Mouse (Mus musculus): Measurements from ENCODE around the gene Exosc1. TPM values are rescaled to one million over a fixed set of nuclear protein-coding genes. Genes with fewer than 3 reads are reported as not detected.
"Not testable (repeated sequence)": the region's sequence is repeated elsewhere in the genome, so short reads cannot be mapped to it uniquely, and the experiment has no call there.

The Exosc1 gene
- total and polyA plus RNA-seq, 3 experiments, result 56.6 to 109 (median 68.6) TPM

GRCm38 (mm10) chr19:41915294-41915693 is 17.9 kb downstream of the Exosc1 start:
- H3K9ac ChIP-seq (ENCODE audit: insufficient read depth, low read depth), result no peak overlapping the region
- in situ Hi-C loops (cut with MboI; ENCODE audit: low pct_ligation_motif_present, low pct_unique_long_range_greater_than_20kb, low sequenced_read_pairs) (no loop called here), dilution Hi-C loops (cut with MboI; ENCODE audit: extremely low pct_ligation_motif_present, extremely low pct_unique_long_range_greater_than_20kb, low sequenced_read_pairs) (no loop called here)
- no peak overlapping the region for H3K27ac ChIP-seq (ENCODE audit: insufficient read depth, low read depth)
- H3K27me3 ChIP-seq (replicated peaks), result no peaks in the 10 kb centered on the region
- no peaks in the 10 kb centered on the region for H3K9me3 ChIP-seq (replicated peaks; ENCODE audit: low read length)
- peaks cover 41 to 55% of the 10 kb centered on the region in 2 experiments for H3K36me3 ChIP-seq (replicated peaks in 1 of 2; ENCODE audit: control insufficient read depth in 1 of 2, insufficient read depth in 1 of 2, low read length in 1 of 2)
- peaks cover 42% of the 10 kb centered on the region for H3K79me2 ChIP-seq (replicated peaks; ENCODE audit: control insufficient read depth, extremely low read depth, insufficient read depth, poor library complexity, severe bottlenecking)
- no peak for TF ChIP-seq ETS1 (conservative IDR thresholded peaks at IDR 0.05; ENCODE audit: low read depth, low read length)
- TF ChIP-seq ZMIZ1 (IDR thresholded peaks at IDR 0.05; ENCODE audit: low read depth, low read length), result no peak
- no peak for TF ChIP-seq POLR2A (IDR thresholded peaks at IDR 0.05; ENCODE audit: low read depth, low read length)
- no peak for TF ChIP-seq CHD1 (IDR thresholded peaks at IDR 0.05; ENCODE audit: low read depth, low read length)
- TF ChIP-seq USF1 (IDR thresholded peaks at IDR 0.05; ENCODE audit: low read depth, low read length), result no peak
- no peak for TF ChIP-seq PAX5 (IDR thresholded peaks at IDR 0.05; ENCODE audit: low read length)
- TF ChIP-seq ZKSCAN1 (IDR thresholded peaks at IDR 0.05; ENCODE audit: borderline replicate concordance, low read depth, low read length), result no peak
- no peak overlapping the region for H3K4me3 ChIP-seq (replicated peaks in 1 of 3; ENCODE audit: low read depth in 2 of 3, low read length in 2 of 3, poor library complexity in 1 of 3)
- DNase-seq (ENCODE audit: extremely low read depth), result no peak
- H3K4me2 ChIP-seq (ENCODE audit: insufficient read depth, low read depth, poor library complexity, severe bottlenecking), result no peak overlapping the region
- H3K4me1 ChIP-seq (ENCODE audit: control insufficient read depth in 1 of 2, insufficient read depth in 2 of 2), result peaks cover 6 to 20% of the 10 kb centered on the region in 2 experiments; a peak in 2 of 4 replicates

GRCm38 (mm10) chr19:41914592-41914882 is 18.7 kb downstream of the Exosc1 start:
- peak overlapping the region; percentile 21; the same call in 1 of the 2 replicates for H3K4me2 ChIP-seq (ENCODE audit: insufficient read depth, low read depth, poor library complexity, severe bottlenecking)
- H3K27ac ChIP-seq (ENCODE audit: insufficient read depth, low read depth); H3K9me3 ChIP-seq (replicated peaks; ENCODE audit: low read length); H3K27me3 ChIP-seq (replicated peaks); dilution Hi-C loops (cut with MboI; ENCODE audit: extremely low pct_ligation_motif_present, extremely low pct_unique_long_range_greater_than_20kb, low sequenced_read_pairs); DNase-seq (ENCODE audit: extremely low read depth); in situ Hi-C loops (cut with MboI; ENCODE audit: low pct_ligation_motif_present, low pct_unique_long_range_greater_than_20kb, low sequenced_read_pairs): not testable (repeated sequence)
- H3K79me2 ChIP-seq (replicated peaks; ENCODE audit: control insufficient read depth, extremely low read depth, insufficient read depth, poor library complexity, severe bottlenecking), result peaks cover 42% of the 10 kb centered on the region
- H3K4me3 ChIP-seq (replicated peaks in 1 of 3; ENCODE audit: low read depth in 2 of 3, low read length in 2 of 3, poor library complexity in 1 of 3), result peak overlapping the region in 2 of 3 experiments; percentile 96 to 99
- TF ChIP-seq CTCF (conservative IDR thresholded peaks at IDR 0.05 in 1 of 2, IDR thresholded peaks at IDR 0.05 in 1 of 2; ENCODE audit: low read depth in 2 of 2, low read length in 2 of 2) (peak in 1 of 2 experiments; percentile 33; a peak in 2 of 4 replicates), MYC (IDR thresholded peaks at IDR 0.05; ENCODE audit: low read depth, low read length) (peak; percentile 55)
- peaks cover 6 to 20% of the 10 kb centered on the region in 2 experiments; a peak in 2 of 4 replicates for H3K4me1 ChIP-seq (ENCODE audit: control insufficient read depth in 1 of 2, insufficient read depth in 2 of 2)
- peaks cover 36 to 49% of the 10 kb centered on the region in 2 experiments for H3K36me3 ChIP-seq (replicated peaks in 1 of 2; ENCODE audit: control insufficient read depth in 1 of 2, insufficient read depth in 1 of 2, low read length in 1 of 2)
- H3K9ac ChIP-seq (ENCODE audit: insufficient read depth, low read depth), result peak overlapping the region; percentile 80; the same call in 1 of the 2 replicates

GRCm38 (mm10) chr19:41913774-41914591 is 19.2 kb downstream of the Exosc1 start:
- Histone ChIP-seq H3K27me3 (replicated peaks) (no peaks in the 10 kb centered on the region), H3K9me3 (replicated peaks; ENCODE audit: low read length) (no peaks in the 10 kb centered on the region), H3K4me2 (ENCODE audit: insufficient read depth, low read depth, poor library complexity, severe bottlenecking) (peak overlapping the region; percentile 98), H3K9ac (ENCODE audit: insufficient read depth, low read depth) (peak overlapping the region; percentile 80), H3K4me1 (ENCODE audit: control insufficient read depth in 1 of 2, insufficient read depth in 2 of 2) (peaks cover 6 to 20% of the 10 kb centered on the region in 2 experiments; a peak in 2 of 4 replicates), H3K4me3 (replicated peaks in 1 of 3; ENCODE audit: low read depth in 2 of 3, low read length in 2 of 3, poor library complexity in 1 of 3) (peak overlapping the region; percentile 78 to 99 (median 96)), H3K27ac (ENCODE audit: insufficient read depth, low read depth) (peak overlapping the region; percentile 19; the same call in 1 of the 2 replicates), H3K36me3 (replicated peaks in 1 of 2; ENCODE audit: control insufficient read depth in 1 of 2, insufficient read depth in 1 of 2, low read length in 1 of 2) (peaks cover 31 to 43% of the 10 kb centered on the region in 2 experiments), H3K79me2 (replicated peaks; ENCODE audit: control insufficient read depth, extremely low read depth, insufficient read depth, poor library complexity, severe bottlenecking) (peaks cover 42% of the 10 kb centered on the region)
- TF ChIP-seq CHD2 (IDR thresholded peaks at IDR 0.05; ENCODE audit: low read length), result no peak
- TF ChIP-seq ZC3H11A (IDR thresholded peaks at IDR 0.05; ENCODE audit: low read depth, low read length), result no peak
- no peak for TF ChIP-seq IRF4 (IDR thresholded peaks at IDR 0.05; ENCODE audit: low read depth, low read length)
- TF ChIP-seq MAFK (IDR thresholded peaks at IDR 0.05; ENCODE audit: insufficient replicate concordance, low read length), result no peak
- TF ChIP-seq SIN3A (IDR thresholded peaks at IDR 0.05; ENCODE audit: low read length), result peak; percentile 44
- no peak for TF ChIP-seq ZNF384 (IDR thresholded peaks at IDR 0.05; ENCODE audit: low read depth, low read length)
- no peak for TF ChIP-seq RAD21 (IDR thresholded peaks at IDR 0.05; ENCODE audit: low read depth, low read length)
- peak; percentile 47; the same call in 1 of the 2 replicates for TF ChIP-seq ZMIZ1 (IDR thresholded peaks at IDR 0.05; ENCODE audit: low read depth, low read length)
- no peak for TF ChIP-seq BHLHE40 (IDR thresholded peaks at IDR 0.05; ENCODE audit: low read depth, low read length)
- no peak for TF ChIP-seq NRF1 (IDR thresholded peaks at IDR 0.05; ENCODE audit: low read depth, low read length)
- TF ChIP-seq ELF1 (IDR thresholded peaks at IDR 0.05; ENCODE audit: low read depth, low read length), result no peak
- TF ChIP-seq GABPA (IDR thresholded peaks at IDR 0.05; ENCODE audit: insufficient replicate concordance, low read depth, low read length), result no peak
- in situ Hi-C loops (cut with MboI; ENCODE audit: low pct_ligation_motif_present, low pct_unique_long_range_greater_than_20kb, low sequenced_read_pairs) (no loop called here), dilution Hi-C loops (cut with MboI; ENCODE audit: extremely low pct_ligation_motif_present, extremely low pct_unique_long_range_greater_than_20kb, low sequenced_read_pairs) (no loop called here)
- DNase-seq (ENCODE audit: extremely low read depth), result no peak

Measured in CH12.LX (cell line).